ENCODE assay signal across 9 mouse cellular contexts in genomic region chr1:91366215-91367108, GRCm38 (mm10). TPM values are rescaled to one million over a fixed set of nuclear protein-coding genes. Genes with fewer than 3 reads are reported as not detected.
DNase-seq lines count a peak whose midpoint lies in the region; ATAC-seq lines count a peak whose summit lies in the region.
"Had no signal": no experiment of that assay in that cellular context is flagged by ENCODE, and none has a peak within 500 bp of the region (broad histone marks: within the 10 kb centered on the region; RNA-seq: fewer than 3 reads in every experiment).

TSS of gene Erfe (plus strand) at chr1:91366430.

- ATAC-seq in activated CD4-positive, CD25-positive, alpha-beta regulatory T cell, adult 4 months: peak; percentile 79
- ATAC-seq in heart, embryonic 16.5 days (replicated peaks; ENCODE audit: extremely low read depth, insufficient read depth, low FRiP score): peak; percentile 39; the same call in 1 of the 2 replicates

- H3K27ac ChIP-seq in heart, embryonic 16.5 days (ENCODE audit: low read length): no peak within 1 kb of the TSS
- H3K27ac ChIP-seq: macrophage had no signal

- peaks cover 62% of the 10 kb centered on the region for H3K4me1 ChIP-seq in erythroblast, embryonic 14.5 days (ENCODE audit: control insufficient read depth)
- H3K4me1 ChIP-seq in heart, embryonic 16.5 days (ENCODE audit: control insufficient read depth, insufficient read depth, low read length): peaks cover 4% of the 10 kb centered on the region; the same call in 1 of the 2 replicates

- H3K9ac ChIP-seq in heart, embryonic 16.5 days (ENCODE audit: low read length): peak within 1 kb of the TSS; percentile 78

- peak within 1 kb of the TSS; percentile 84 for H3K4me3 ChIP-seq in erythroblast, embryonic 14.5 days (replicated peaks)
- peak within 1 kb of the TSS; percentile 59 for H3K4me3 ChIP-seq in heart, embryonic 16.5 days (ENCODE audit: low read length)

- WGBS in heart, embryonic 16.5 days: 3% methylated on average over 64 of the region's 68 CpGs

- no peaks in the 10 kb centered on the region; the same call in none of the 2 replicates for H3K27me3 ChIP-seq in erythroblast, embryonic 14.5 days (ENCODE audit: control insufficient read depth)
- H3K27me3 ChIP-seq in heart, embryonic 16.5 days (ENCODE audit: control insufficient read depth, insufficient read depth, low read length): no peaks in the 10 kb centered on the region

- peak; percentile 67 to 70 for DNase-seq in CD8-positive naive resting alpha-beta T cell, adult 2 months (ENCODE audit: low read depth in 2 of 2, low spot score in 2 of 2)
- DNase-seq in kidney, postnatal 25 days: peak; percentile 66 to 71
- DNase-seq in lung, postnatal 36 days: peak; percentile 69
- DNase-seq in retina, postnatal 7 days (ENCODE audit: low read depth, low spot score): peak; percentile 50
- peak; percentile 38 to 65 for DNase-seq in urinary bladder, postnatal 36 days (ENCODE audit: low spot score in 2 of 2)

- peak within 1 kb of the TSS; percentile 95 for H3K4me2 ChIP-seq in heart, embryonic 16.5 days (ENCODE audit: low read depth, low read length)

- peaks cover 8% of the 10 kb centered on the region for H3K9me3 ChIP-seq in erythroblast, embryonic 14.5 days (ENCODE audit: control insufficient read depth, low read length)
- H3K9me3 ChIP-seq in heart, embryonic 16.5 days (replicated peaks; ENCODE audit: control insufficient read depth, low read length): peaks cover 10% of the 10 kb centered on the region

- peaks cover 45% of the 10 kb centered on the region for H3K36me3 ChIP-seq in erythroblast, embryonic 14.5 days (ENCODE audit: control insufficient read depth)
- peaks cover 13% of the 10 kb centered on the region for H3K36me3 ChIP-seq in heart, embryonic 16.5 days (ENCODE audit: control insufficient read depth, insufficient read depth)

RNA-seq across cellular contexts. Expression of gene Erfe, which starts in this region (rescaled TPM):
- not detected for polyA plus RNA-seq in activated CD4-positive, CD25-positive, alpha-beta regulatory T cell, adult 4 months (2017; shearing (Covaris generic))
- 2.2 and 2.4 TPM in 2 replicates for polyA plus RNA-seq in erythroblast, embryonic 14.5 days (2012)
- polyA plus RNA-seq in heart, embryonic 16.5 days (2015; fragmentation: Nextera tagmentation; extraction: Ambion mirVana): 1.3 and 1.5 TPM in 2 replicates
- polyA plus RNA-seq: macrophage had no signal

Comparison
In these comparisons a context has a peak if more than half of its experiments do, and no peak if none do; other contexts are left out.
1. Peak in ATAC-seq in activated CD4-positive, CD25-positive, alpha-beta regulatory T cell, adult 4 months; RNA of the gene not detected or under 1 TPM.